Comparison of ENCODE assay signal across 9 mouse cellular contexts in genomic region chr17:83216251-83216919, GRCm38 (mm10). TPM values are rescaled to one million over a fixed set of nuclear protein-coding genes. Genes with fewer than 3 reads are reported as not detected.
DNase-seq lines count a peak whose midpoint lies in the region; ATAC-seq lines count a peak whose summit lies in the region.
"Had no signal": no experiment of that assay in that cellular context is flagged by ENCODE, and none has a peak within 500 bp of the region (broad histone marks: within the 10 kb centered on the region; RNA-seq: fewer than 3 reads in every experiment).

No protein-coding gene starts in this region.

- H3K27ac ChIP-seq in lung, embryonic 15.5 days: peak overlapping the region; percentile 84; the same call in 1 of the 2 replicates
- no peak overlapping the region; the same call in 1 of the 2 replicates for H3K27ac ChIP-seq in forebrain, embryonic 12.5 days
- peak overlapping the region; percentile 69; the same call in 1 of the 2 replicates for H3K27ac ChIP-seq in limb, embryonic 12.5 days
- H3K27ac ChIP-seq in neural tube, embryonic 15.5 days (replicated peaks): peak overlapping the region; percentile 89; the same call in 1 of the 2 replicates

- 0 out of 2 replicates have a peak, but pooled peaks cover 5% of the 10 kb centered on the region for H3K36me3 ChIP-seq in lung, embryonic 15.5 days
- no peaks in the 10 kb centered on the region; the same call in 1 of the 2 replicates for H3K36me3 ChIP-seq in forebrain, embryonic 12.5 days (replicated peaks)
- no peaks in the 10 kb centered on the region for H3K36me3 ChIP-seq in limb, embryonic 12.5 days
- no peaks in the 10 kb centered on the region for H3K36me3 ChIP-seq in neural tube, embryonic 15.5 days

- ATAC-seq in lung, embryonic 15.5 days (ENCODE audit: borderline replicate concordance, extremely low read depth, low FRiP score, low TSS enrichment): no peak
- no peak for ATAC-seq in forebrain, embryonic 12.5 days (ENCODE audit: low FRiP score)
- ATAC-seq in limb, embryonic 12.5 days (ENCODE audit: insufficient number of reproducible peaks, insufficient read depth, low FRiP score, low TSS enrichment, low read depth): no peak
- no peak for ATAC-seq in neural tube, embryonic 15.5 days (ENCODE audit: low FRiP score)

- WGBS in lung, embryonic 15.5 days: 11% methylated on average over 7 of the region's 7 CpGs
- WGBS in forebrain, embryonic 12.5 days: 16% methylated on average over 7 of the region's 7 CpGs
- 13% methylated on average over 7 of the region's 7 CpGs for WGBS in limb, embryonic 12.5 days
- 32% methylated on average over 7 of the region's 7 CpGs for WGBS in neural tube, embryonic 15.5 days

- peak overlapping the region; percentile 93 for H3K9ac ChIP-seq in lung, embryonic 15.5 days
- H3K9ac ChIP-seq in forebrain, embryonic 12.5 days: peak overlapping the region; percentile 87
- peak overlapping the region; percentile 95 for H3K9ac ChIP-seq in limb, embryonic 12.5 days (replicated peaks)
- H3K9ac ChIP-seq in neural tube, embryonic 15.5 days (replicated peaks): peak overlapping the region; percentile 90

- H3K9me3 ChIP-seq in lung, embryonic 15.5 days: no peaks in the 10 kb centered on the region
- H3K9me3 ChIP-seq in forebrain, embryonic 12.5 days: no peaks in the 10 kb centered on the region
- no peaks in the 10 kb centered on the region for H3K9me3 ChIP-seq in limb, embryonic 12.5 days
- H3K9me3 ChIP-seq in neural tube, embryonic 15.5 days (replicated peaks): no peaks in the 10 kb centered on the region

- peak overlapping the region; percentile 94 for H3K4me3 ChIP-seq in lung, embryonic 15.5 days
- H3K4me3 ChIP-seq in forebrain, embryonic 12.5 days (replicated peaks): peak overlapping the region; percentile 69
- H3K4me3 ChIP-seq in limb, embryonic 12.5 days (replicated peaks): peak overlapping the region; percentile 68
- H3K4me3 ChIP-seq in neural tube, embryonic 15.5 days (replicated peaks): peak overlapping the region; percentile 78

- H3K27me3 ChIP-seq in lung, embryonic 15.5 days: no peaks in the 10 kb centered on the region
- peaks cover 49% of the 10 kb centered on the region for H3K27me3 ChIP-seq in forebrain, embryonic 12.5 days
- H3K27me3 ChIP-seq in limb, embryonic 12.5 days: peaks cover 98% of the 10 kb centered on the region
- H3K27me3 ChIP-seq in neural tube, embryonic 15.5 days (replicated peaks): 0 out of 2 replicates have a peak, but pooled peaks cover 3% of the 10 kb centered on the region

- peak overlapping the region; percentile 92 for H3K4me2 ChIP-seq in lung, embryonic 15.5 days
- peak overlapping the region; percentile 96 for H3K4me2 ChIP-seq in forebrain, embryonic 12.5 days
- H3K4me2 ChIP-seq in limb, embryonic 12.5 days: peak overlapping the region; percentile 83
- H3K4me2 ChIP-seq in neural tube, embryonic 15.5 days: peak overlapping the region; percentile 94

- no peak for DNase-seq in lung, postnatal 14 days
- no peak for DNase-seq in adrenal gland, adult 18-20 months (ENCODE audit: low spot score in 2 of 2)
- no peak for DNase-seq in frontal cortex, postnatal 14 days (ENCODE audit: low spot score in 2 of 2)
- no peak for DNase-seq in gastrocnemius, postnatal 4 days (ENCODE audit: low spot score in 2 of 2)

- H3K4me1 ChIP-seq in lung, embryonic 15.5 days: peaks cover 60% of the 10 kb centered on the region
- peaks cover 59% of the 10 kb centered on the region for H3K4me1 ChIP-seq in forebrain, embryonic 12.5 days
- H3K4me1 ChIP-seq in limb, embryonic 12.5 days (replicated peaks): peaks cover 63% of the 10 kb centered on the region
- peaks cover 69% of the 10 kb centered on the region for H3K4me1 ChIP-seq in neural tube, embryonic 15.5 days

RNA-seq across cellular contexts. Expression of gene Pkdcc, which starts 1.3 kb away (rescaled TPM):
- 13.3 and 13.4 TPM in 2 replicates for polyA plus RNA-seq in lung, embryonic 15.5 days (2015; fragmentation: Nextera tagmentation; extraction: Ambion mirVana)
- 7.1 and 10.8 TPM in 2 replicates for polyA plus RNA-seq in forebrain, embryonic 12.5 days (2016; fragmentation: Nextera tagmentation; extraction: Ambion mirVana)
- polyA plus RNA-seq in limb, embryonic 12.5 days (2016; fragmentation: Nextera tagmentation; extraction: Ambion mirVana): 11.0 and 11.4 TPM in 2 replicates
- 4.5 and 9.7 TPM in 2 replicates for polyA plus RNA-seq in neural tube, embryonic 15.5 days (2015; fragmentation: Nextera tagmentation; extraction: Ambion mirVana)
- total RNA-seq in adrenal gland, adult 18-20 months (2021): 100 to 1,000 TPM in 1 of 2 experiments, 10 to 100 TPM in 1; 37.9 to 116 TPM
- 10 to 100 TPM; 42.7 to 46.8 TPM for total RNA-seq in gastrocnemius, postnatal 4 days (2021)
- total RNA-seq: hematopoietic stem cell, adult 5-6 weeks had no signal
